Mouse (Mus musculus): ENCODE results near the gene Gm28308. TPM values are rescaled to one million over a fixed set of nuclear protein-coding genes. Genes with fewer than 3 reads are reported as not detected.

The Gm28308 gene
- polyA plus RNA-seq, 1 experiment from 2014 or later = not detected

DNA sequence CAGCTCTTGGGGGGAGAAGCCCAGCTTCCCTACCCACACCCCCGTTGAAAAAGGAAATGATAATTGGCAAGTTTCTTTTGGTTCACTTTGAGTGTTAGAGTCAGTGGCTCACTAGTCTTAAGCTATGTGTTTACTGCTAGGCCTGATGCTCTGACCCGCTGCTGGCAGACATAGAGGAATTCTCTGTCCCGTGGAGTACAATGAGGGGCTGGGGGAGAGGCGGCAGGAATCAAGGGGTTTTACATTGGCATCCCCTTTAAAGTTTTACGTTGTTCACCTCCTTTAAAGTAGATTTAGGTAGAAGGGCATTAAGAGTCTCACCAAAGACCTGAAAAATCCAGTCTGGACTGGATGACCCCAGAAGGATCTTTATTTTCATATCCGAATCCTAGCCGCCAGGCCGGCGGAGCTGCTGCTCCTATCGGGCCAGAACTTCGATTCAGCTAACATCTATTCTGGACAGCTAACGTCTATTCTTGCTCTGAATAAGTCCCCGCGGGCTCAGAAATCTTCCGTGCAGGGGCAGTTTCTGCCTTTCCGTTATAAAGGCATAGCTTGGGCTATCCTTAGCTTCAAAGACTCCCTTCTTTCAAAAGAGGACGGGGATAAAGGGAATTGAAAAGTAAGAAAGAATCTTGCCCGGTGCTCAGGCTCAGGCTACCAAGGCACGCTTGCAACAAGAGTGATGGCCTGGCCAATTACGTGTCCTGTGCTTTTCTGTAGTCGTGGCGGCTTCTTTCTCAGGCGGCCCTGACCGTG is 39.1 kb upstream of the Gm28308 start:
- H3K27me3 ChIP-seq (replicated peaks) = peaks cover 91% of the 10 kb centered on the region
- H3K9ac ChIP-seq = no peak overlapping the region
- WGBS = 1% methylated on average over 24 of the region's 24 CpGs
- no peaks in the 10 kb centered on the region for H3K36me3 ChIP-seq (replicated peaks)
- ATAC-seq (replicated peaks) = no peak
- H3K27ac ChIP-seq = no peak overlapping the region
- no peak overlapping the region for H3K4me3 ChIP-seq
- H3K4me2 ChIP-seq = no peak overlapping the region
- no peaks in the 10 kb centered on the region for H3K4me1 ChIP-seq
- H3K9me3 ChIP-seq = no peaks in the 10 kb centered on the region

DNA sequence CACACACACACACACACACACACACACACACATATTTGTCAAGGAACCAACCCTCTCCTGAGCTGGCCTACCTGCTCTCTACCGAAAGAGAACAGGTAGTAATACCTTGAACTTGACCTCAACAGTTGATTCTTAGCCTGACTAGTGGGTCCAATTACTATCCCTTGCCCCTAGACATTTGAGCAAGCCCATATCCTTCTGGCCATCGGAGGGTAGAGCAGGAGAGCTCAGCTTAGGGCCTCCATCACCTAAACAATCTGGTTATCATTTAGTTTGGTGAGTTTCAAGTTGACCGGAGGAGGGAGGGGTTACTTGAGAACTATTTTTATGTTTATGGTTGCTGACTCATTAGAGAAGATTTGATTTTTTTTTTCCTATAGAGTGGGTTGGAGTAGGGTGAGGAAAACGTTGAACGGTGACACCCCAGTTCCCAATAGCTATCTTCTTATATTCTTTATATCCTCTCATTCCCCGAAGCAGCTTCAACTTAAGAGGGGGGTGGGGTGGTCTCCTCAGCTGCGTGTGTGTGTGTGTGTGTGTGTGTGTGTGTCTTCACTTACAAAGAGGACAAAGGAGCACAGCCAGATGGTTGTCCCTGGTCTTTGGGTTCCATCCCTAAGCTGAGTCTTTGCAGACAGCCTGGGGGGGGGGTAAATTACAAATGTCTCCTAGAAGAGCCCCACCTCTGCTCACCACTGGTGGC is 38.2 kb upstream of the Gm28308 start:
- H3K27me3 ChIP-seq (replicated peaks) = peaks cover 93% of the 10 kb centered on the region
- no peak overlapping the region for H3K4me3 ChIP-seq
- H3K4me1 ChIP-seq = no peaks in the 10 kb centered on the region
- no peak overlapping the region for H3K27ac ChIP-seq
- H3K9me3 ChIP-seq = no peaks in the 10 kb centered on the region
- no peak overlapping the region for H3K4me2 ChIP-seq
- 12% methylated on average over 7 of the region's 7 CpGs for WGBS
- no peak overlapping the region for H3K9ac ChIP-seq
- ATAC-seq (replicated peaks) = no peak
- H3K36me3 ChIP-seq (replicated peaks) = no peaks in the 10 kb centered on the region

DNA sequence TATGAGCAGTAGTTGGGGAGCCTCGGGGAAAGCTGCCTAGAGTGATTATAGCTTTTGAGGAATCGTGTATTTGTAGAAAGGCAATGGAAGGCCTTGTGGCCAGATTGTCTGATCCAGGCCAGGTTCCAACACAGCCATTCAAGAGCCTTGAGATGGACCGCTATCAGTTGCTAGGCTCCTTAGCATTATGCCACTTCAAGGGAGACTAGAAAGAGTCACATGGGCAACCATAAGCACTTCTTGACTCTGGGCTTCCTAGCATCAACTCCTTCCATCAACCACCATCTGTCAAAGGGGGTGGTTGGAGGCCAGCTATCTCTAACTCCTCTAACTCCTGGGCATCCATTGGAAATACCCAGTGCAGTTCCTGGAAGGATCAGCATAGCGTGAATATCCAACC is 36.7 kb upstream of the Gm28308 start:
- H3K36me3 ChIP-seq (replicated peaks) = no peaks in the 10 kb centered on the region
- H3K4me2 ChIP-seq = no peak overlapping the region

DNA sequence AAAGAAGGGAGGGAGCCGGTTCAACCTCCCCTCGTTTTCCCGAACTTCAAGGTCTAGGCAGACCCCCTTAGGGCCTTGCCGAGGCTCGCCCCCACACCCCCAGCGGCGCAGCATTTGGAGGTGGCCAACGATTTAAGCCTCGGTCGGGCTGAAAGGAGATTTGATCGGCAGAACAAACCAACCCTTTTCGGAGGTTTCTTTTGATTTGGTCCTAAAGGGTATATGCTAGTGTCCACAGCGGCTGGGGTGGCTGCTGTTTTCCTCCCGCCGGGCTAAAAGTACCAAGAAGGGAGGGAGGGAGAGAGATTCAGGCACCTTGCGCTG is 36.2 kb upstream of the Gm28308 start:
- Histone ChIP-seq H3K4me3 (no peak overlapping the region), H3K4me1 (no peaks in the 10 kb centered on the region), H3K27ac (no peak overlapping the region), H3K27me3 (replicated peaks) (peaks cover 97% of the 10 kb centered on the region), H3K9ac (no peak overlapping the region), H3K9me3 (no peaks in the 10 kb centered on the region), H3K36me3 (replicated peaks) (no peaks in the 10 kb centered on the region), H3K4me2 (no peak overlapping the region)
- ATAC-seq (replicated peaks) = no peak
- under 1% methylated on average over 16 of the region's 16 CpGs for WGBS

More for the DNA sequence above, 36.7 kb upstream of the Gm28308 start:
- Histone ChIP-seq H3K27ac (no peak overlapping the region), H3K9ac (no peak overlapping the region), H3K27me3 (replicated peaks) (peaks cover 96% of the 10 kb centered on the region), H3K9me3 (no peaks in the 10 kb centered on the region), H3K4me3 (no peak overlapping the region), H3K4me1 (no peaks in the 10 kb centered on the region)
- ATAC-seq (replicated peaks) = no peak
- 1% methylated on average over 4 of the region's 4 CpGs for WGBS

DNA sequence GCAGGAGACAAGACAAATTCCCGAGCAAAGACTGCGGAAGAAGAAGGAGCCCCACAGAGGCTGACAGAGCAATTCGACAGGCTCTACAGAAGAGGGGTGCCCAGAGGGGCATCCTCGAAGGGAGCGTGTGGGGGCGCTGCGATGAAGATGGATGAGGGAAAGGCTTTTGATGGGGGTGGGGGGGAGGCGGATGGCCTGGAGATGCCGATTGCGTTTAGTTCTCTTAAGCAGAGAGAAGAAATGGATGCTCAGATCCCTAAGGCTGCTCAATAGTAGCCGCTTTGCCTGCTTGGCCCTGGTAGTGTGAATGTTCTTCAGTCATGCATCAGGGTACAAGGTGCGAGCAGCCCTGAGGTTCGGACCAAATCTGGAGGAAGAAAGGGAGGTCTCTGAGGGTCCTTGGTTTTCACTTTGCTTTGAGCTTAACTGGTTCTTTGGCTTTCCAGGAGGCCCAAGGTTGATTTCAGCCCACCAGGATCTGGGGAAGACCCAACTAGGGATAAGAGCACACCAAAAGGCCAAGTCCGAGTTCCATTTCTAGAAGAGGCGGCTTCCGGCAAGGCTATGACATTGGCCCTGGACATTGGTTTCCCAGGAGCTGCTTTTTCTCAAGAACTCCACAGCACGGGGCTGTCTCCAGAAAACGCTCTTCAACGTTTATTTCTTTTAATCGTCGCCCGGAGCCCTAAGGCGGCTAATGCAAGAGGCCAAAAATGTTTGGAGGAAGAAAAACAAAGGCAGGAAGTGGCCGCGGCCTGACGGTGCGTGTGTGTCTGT is 35.7 kb upstream of the Gm28308 start:
- Histone ChIP-seq H3K4me2 (no peak overlapping the region), H3K4me3 (no peak overlapping the region), H3K4me1 (no peaks in the 10 kb centered on the region), H3K9me3 (no peaks in the 10 kb centered on the region), H3K36me3 (replicated peaks) (no peaks in the 10 kb centered on the region), H3K27ac (no peak overlapping the region), H3K27me3 (replicated peaks) (peaks cover 96% of the 10 kb centered on the region), H3K9ac (no peak overlapping the region)
- 3% methylated on average over 27 of the region's 27 CpGs for WGBS
- no peak for ATAC-seq (replicated peaks)

DNA sequence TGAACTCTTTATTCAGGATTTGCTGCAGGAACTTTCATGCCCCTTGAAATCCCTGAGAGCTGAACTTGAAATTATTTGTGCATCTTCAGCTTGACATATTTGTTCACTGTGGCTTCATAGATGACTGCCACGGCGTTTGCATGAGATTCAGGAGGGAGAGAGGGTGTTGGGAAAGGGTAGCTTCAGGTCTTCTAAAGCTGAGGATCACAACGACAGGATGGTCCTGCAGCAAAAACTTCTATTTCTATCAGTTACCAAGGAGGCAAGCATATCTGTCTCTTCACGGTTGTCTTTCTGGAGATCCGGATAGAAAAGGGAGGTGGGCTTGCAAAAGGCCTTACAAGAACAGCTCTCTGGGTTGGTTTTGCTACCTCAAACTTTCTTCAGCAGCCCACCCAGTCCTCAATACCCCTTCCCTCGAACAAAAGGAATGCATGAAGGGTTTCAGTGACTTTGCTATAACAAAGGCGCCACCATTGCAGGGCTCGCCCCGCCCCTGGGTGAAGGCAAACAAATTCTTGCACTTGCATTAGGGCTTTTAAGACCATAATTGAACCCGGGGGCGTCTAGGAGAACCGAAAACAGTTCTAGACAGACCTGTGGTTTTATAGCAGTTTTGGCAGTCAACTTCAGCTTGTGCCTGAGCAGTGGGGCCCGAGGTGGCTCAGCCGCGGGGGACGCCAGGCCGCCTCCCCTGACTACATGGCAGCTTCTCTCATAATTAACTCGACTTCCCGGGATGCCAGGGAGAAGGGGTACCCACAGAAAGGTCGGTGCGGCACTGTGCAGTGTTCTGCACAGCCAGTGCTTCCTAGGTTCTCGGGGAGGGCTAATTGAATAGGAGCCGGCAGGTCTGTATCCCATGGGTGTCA is 34.9 kb upstream of the Gm28308 start:
- no peak for ATAC-seq (replicated peaks)
- Histone ChIP-seq H3K4me1 (no peaks in the 10 kb centered on the region), H3K9ac (no peak overlapping the region), H3K4me2 (no peak overlapping the region), H3K27me3 (replicated peaks) (peaks cover 96% of the 10 kb centered on the region), H3K9me3 (no peaks in the 10 kb centered on the region), H3K4me3 (no peak overlapping the region), H3K36me3 (replicated peaks) (no peaks in the 10 kb centered on the region), H3K27ac (no peak overlapping the region)
- WGBS = 1% methylated on average over 23 of the region's 23 CpGs

DNA sequence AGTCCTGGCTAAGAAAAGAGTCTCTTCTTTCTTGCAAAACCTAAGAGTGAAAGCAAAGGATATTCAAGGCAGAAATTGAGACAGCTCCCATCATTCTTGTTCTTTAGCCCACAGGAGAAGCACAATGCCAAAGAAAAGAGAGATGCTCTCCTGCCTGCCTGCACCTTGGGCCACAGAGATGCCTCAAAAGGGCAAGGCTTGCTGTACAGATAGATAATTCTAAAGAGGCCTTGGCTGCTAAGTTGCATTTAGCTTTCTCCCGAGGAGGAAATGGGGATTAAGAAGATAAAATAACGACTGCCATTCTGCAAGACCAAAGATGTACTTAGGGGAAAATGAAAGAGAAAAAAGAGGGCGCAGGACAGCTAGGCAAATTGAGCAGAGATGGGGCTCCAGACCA is 33.8 kb upstream of the Gm28308 start:
- Histone ChIP-seq H3K9ac (no peak overlapping the region), H3K27me3 (replicated peaks) (peaks cover 96% of the 10 kb centered on the region), H3K4me2 (no peak overlapping the region), H3K9me3 (no peaks in the 10 kb centered on the region), H3K4me1 (no peaks in the 10 kb centered on the region), H3K27ac (no peak overlapping the region), H3K36me3 (replicated peaks) (no peaks in the 10 kb centered on the region), H3K4me3 (no peak overlapping the region)
- no peak for ATAC-seq (replicated peaks)
- 6% methylated on average over 3 of the region's 3 CpGs for WGBS

DNA sequence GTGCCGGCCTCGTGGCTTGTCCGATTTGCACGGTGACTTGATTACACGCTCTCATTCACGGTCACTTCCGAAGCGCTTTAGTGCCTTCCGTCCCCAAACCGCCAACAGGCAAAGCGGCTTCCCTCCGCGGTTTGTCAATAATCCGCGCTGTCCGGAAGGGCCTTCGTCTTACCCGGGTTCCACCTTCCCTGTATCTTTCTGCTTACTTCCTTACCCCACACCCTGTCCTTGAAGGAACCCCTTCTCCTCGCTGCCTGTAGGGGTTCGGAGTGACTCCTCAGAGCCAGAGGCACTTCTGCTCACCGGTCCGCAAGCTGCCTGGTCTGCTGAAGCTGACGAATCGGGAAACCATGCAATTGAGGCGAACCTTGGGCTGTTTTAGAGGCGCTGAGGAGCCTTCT is 33.3 kb upstream of the Gm28308 start:
- Histone ChIP-seq H3K36me3 (replicated peaks) (no peaks in the 10 kb centered on the region), H3K4me1 (no peaks in the 10 kb centered on the region), H3K4me2 (no peak overlapping the region), H3K9ac (no peak overlapping the region), H3K27ac (no peak overlapping the region), H3K27me3 (replicated peaks) (peaks cover 96% of the 10 kb centered on the region), H3K4me3 (no peak overlapping the region), H3K9me3 (no peaks in the 10 kb centered on the region)
- WGBS = under 1% methylated on average over 26 of the region's 26 CpGs
- no peak for ATAC-seq (replicated peaks)

DNA sequence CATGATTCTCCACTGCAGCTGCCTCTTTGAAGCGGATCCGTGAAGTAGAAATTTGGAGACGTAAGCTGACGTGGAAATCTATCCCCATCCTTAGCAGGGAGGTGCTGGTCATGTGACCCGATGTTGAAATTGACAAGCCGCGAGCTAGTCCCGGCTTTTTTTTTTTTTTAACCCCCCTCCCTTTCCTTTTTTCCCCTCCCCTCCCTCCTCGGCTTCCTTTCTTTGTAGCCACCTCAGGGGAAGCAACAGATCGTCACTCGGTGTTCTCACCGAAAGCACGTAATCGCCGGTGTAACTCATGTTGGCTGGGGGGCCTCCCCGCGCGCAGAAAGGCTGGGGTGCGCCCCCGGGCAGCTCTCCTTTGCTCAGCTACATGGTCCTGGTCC is 32.6 kb upstream of the Gm28308 start, which contains the start of gene Hoxa11:
Hoxa11 (minus strand) TSS at position 54 of the 386 bp plus-strand sequence.
- Histone ChIP-seq H3K4me1 (no peaks in the 10 kb centered on the region), H3K4me2 (no peak within 1 kb of the TSS), H3K27ac (no peak within 1 kb of the TSS), H3K27me3 (replicated peaks) (peaks cover 96% of the 10 kb centered on the region), H3K4me3 (no peak within 1 kb of the TSS), H3K9ac (no peak within 1 kb of the TSS), H3K36me3 (replicated peaks) (no peaks in the 10 kb centered on the region), H3K9me3 (no peaks in the 10 kb centered on the region)
- ATAC-seq (replicated peaks) = no peak
- under 1% methylated on average over 20 of the region's 20 CpGs for WGBS

DNA sequence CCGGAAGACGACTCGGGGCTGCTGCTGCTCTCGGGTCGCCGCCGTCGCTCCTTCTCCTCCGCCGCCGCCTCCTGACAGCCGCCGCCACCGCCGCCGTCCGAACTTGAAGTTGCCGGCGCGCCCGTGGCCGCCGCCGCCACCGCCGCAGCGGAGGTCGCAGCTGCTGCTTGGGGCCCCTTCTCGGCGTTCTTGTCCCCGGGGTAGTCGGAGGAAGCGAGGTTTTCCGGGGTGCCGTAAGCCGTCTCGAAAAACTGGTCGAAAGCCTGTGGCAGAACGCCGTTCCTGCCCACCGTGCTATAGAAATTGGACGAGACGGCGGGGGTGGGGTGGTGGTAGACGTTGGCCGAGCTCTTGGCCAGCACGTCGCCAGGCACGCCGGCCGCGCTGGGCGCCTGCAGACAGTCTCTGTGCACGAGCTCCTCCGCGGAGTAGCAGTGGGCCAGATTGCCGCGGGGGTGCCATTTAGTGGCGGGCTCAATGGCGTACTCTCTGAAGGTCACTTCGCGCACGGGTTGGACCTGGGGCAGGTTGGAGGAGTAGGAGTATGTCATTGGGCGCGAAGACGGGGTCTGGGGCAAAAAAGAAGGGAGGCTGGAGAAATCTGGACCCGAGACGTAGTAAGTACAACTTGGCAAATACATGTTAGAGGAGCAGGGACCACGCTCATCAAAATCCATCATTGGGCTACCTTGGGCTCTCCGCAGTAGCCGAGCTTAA is 32.1 kb upstream of the Gm28308 start:
- WGBS = under 1% methylated on average over 71 of the region's 71 CpGs
- H3K4me3 ChIP-seq = no peak overlapping the region
- no peak overlapping the region for H3K27ac ChIP-seq
- H3K4me1 ChIP-seq = 0 out of 2 replicates have a peak, but pooled peaks cover under 1% of the 10 kb centered on the region
- no peak for ATAC-seq (replicated peaks)
- peaks cover 97% of the 10 kb centered on the region for H3K27me3 ChIP-seq (replicated peaks)
- no peaks in the 10 kb centered on the region for H3K9me3 ChIP-seq
- no peak overlapping the region for H3K4me2 ChIP-seq
- H3K9ac ChIP-seq = no peak overlapping the region
- H3K36me3 ChIP-seq (replicated peaks) = no peaks in the 10 kb centered on the region

DNA sequence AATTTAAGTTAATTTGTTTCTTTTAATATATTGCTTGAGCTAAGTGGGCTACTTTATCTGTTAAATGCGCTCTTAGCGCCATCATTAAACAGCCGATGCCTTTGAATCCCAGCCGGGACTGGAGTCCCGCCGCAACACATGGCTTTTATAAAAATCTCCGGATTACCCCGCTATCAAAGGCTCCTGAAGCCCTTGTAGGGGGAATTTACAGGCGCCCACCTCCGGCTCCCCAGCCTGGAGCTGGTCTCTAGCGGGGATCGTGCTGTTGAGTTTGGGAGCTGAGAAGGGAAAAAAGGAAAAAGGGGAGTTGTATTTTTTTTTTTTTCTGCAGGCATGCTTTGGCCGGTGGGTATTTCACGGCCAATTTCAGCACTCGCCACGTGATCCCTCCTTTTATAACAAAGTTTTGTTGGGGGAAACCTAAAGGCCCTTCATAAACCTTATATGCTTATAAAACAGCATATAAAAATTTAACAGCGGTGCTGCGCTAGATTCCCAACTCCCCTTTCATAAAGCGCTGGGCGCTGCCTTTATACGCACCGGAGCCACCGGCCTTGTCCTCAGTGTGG is 31.4 kb upstream of the Gm28308 start:
- no peak for ATAC-seq (replicated peaks)
- Histone ChIP-seq H3K9me3 (no peaks in the 10 kb centered on the region), H3K4me1 (0 out of 2 replicates have a peak, but pooled peaks cover 2% of the 10 kb centered on the region), H3K4me2 (no peak overlapping the region), H3K9ac (no peak overlapping the region), H3K27ac (no peak overlapping the region), H3K36me3 (replicated peaks) (no peaks in the 10 kb centered on the region), H3K27me3 (replicated peaks) (peaks cover 97% of the 10 kb centered on the region), H3K4me3 (no peak overlapping the region)
- 1% methylated on average over 23 of the region's 23 CpGs for WGBS
